Mouse (Mus musculus): ENCODE measurements at regions not wholly inside any gene's neighbourhood (a gene's known extent, or its start where the extent isn't known, plus 50 kb on each side); places are given as distances from the start of the nearest gene placed in this dataset.

DNA sequence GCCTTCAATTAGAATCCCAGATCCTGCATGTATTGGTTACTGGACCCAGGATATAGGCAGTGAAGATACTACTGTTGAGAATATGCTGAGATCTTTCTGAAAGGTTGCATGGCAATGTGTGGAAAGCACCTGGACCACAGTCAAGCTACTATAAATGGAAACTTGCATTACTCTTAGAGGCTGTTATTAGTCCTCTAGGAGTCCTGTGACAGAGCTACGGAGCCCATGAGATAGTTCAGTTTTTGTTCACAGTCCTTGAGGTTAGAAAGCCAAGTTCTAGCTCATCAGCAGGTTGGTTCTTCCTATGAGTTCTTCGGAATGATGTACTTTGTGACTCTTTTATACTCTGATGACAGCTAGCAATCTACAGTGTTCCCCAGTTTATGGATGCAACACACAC is 84.0 kb downstream of the Gpr65 start:
- TF ChIP-seq CTCF (IDR thresholded peaks at IDR 0.05; ENCODE audit: low read depth), result no peak
- Histone ChIP-seq H3K36me3 (ENCODE audit: insufficient read depth) (no peaks in the 10 kb centered on the region), H3K9me3 (ENCODE audit: low read depth, low read length) (no peaks in the 10 kb centered on the region), H3K27ac (ENCODE audit: low read depth) (no peak overlapping the region), H3K4me1 (ENCODE audit: insufficient read depth) (no peaks in the 10 kb centered on the region), H3K4me3 (ENCODE audit: low read depth, low read length) (no peak overlapping the region), H3K9ac (no peak overlapping the region), H3K27me3 (ENCODE audit: insufficient read depth, low read length) (no peaks in the 10 kb centered on the region), H3K4me2 (no peak overlapping the region)
- 93% methylated on average over 2 of the region's 2 CpGs for WGBS
- DNase-seq, result no peak
- no peak for ATAC-seq (ENCODE audit: insufficient read depth)

DNA sequence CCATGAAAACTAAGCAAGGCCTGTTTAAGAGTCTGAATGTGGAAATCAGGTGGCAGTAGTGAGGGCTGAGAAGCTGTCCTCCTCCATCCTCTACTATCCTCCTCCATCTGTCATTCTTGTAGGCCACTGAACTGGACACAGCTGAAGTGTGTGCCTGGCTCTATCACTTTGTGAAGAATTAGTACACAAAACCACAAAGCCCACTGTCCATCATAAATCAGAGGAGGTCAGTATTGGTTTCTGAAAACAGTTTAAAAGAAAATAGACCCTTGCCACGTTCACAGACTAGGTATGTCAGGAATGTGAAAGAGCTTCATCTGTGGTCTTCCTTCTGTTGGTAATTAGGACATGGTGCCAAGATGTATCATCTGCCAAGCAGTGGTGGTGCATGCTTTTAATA is 86.1 kb downstream of the Gpr65 start:
- H3K4me3 ChIP-seq (ENCODE audit: low read depth, low read length), result no peak overlapping the region
- H3K27ac ChIP-seq (ENCODE audit: low read depth), result no peak overlapping the region
- no peaks in the 10 kb centered on the region for H3K27me3 ChIP-seq (ENCODE audit: insufficient read depth, low read length)
- WGBS, result 59% methylated on average over 1 of the region's 1 CpGs
- no peak overlapping the region for H3K4me2 ChIP-seq
- ATAC-seq (ENCODE audit: insufficient read depth) (no peak), DNase-seq (no peak)
- H3K4me1 ChIP-seq (ENCODE audit: insufficient read depth), result no peaks in the 10 kb centered on the region
- H3K9me3 ChIP-seq (ENCODE audit: low read depth, low read length), result no peaks in the 10 kb centered on the region
- no peak overlapping the region for H3K9ac ChIP-seq
- TF ChIP-seq CTCF (IDR thresholded peaks at IDR 0.05; ENCODE audit: low read depth), result no peak
- H3K36me3 ChIP-seq (ENCODE audit: insufficient read depth), result no peaks in the 10 kb centered on the region

DNA sequence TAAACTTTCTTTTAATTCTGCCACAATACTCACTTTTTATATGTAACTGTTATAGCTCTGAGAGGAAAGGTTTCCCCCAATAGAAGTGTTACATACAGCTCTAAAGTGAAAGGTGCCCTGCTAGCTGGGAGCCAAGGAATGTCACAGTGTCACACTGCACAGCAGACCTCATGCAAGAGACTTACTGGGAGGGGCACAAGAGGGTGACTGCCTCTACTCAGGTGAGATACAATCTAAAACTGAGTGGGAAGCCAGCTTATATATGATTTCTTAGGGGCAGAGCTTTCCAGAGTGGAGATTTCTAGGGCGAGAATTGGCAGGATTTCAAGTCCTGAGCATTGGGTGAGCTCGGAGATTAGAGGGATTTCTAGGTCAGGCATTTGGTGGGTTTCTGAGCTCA is 99.1 kb downstream of the Gpr65 start:
- no peak overlapping the region for H3K4me3 ChIP-seq (ENCODE audit: low read depth, low read length)
- no peak overlapping the region for H3K9ac ChIP-seq
- WGBS, result 59% methylated on average over 2 of the region's 2 CpGs
- H3K27me3 ChIP-seq (ENCODE audit: insufficient read depth, low read length), result no peaks in the 10 kb centered on the region
- H3K9me3 ChIP-seq (ENCODE audit: low read depth, low read length), result no peaks in the 10 kb centered on the region
- ATAC-seq (ENCODE audit: insufficient read depth) (no peak), DNase-seq (no peak)
- no peak overlapping the region for H3K4me2 ChIP-seq
- H3K27ac ChIP-seq (ENCODE audit: low read depth), result no peak overlapping the region
- no peaks in the 10 kb centered on the region for H3K4me1 ChIP-seq (ENCODE audit: insufficient read depth)
- H3K36me3 ChIP-seq (ENCODE audit: insufficient read depth), result no peaks in the 10 kb centered on the region
- no peak for TF ChIP-seq CTCF (IDR thresholded peaks at IDR 0.05; ENCODE audit: low read depth)

DNA sequence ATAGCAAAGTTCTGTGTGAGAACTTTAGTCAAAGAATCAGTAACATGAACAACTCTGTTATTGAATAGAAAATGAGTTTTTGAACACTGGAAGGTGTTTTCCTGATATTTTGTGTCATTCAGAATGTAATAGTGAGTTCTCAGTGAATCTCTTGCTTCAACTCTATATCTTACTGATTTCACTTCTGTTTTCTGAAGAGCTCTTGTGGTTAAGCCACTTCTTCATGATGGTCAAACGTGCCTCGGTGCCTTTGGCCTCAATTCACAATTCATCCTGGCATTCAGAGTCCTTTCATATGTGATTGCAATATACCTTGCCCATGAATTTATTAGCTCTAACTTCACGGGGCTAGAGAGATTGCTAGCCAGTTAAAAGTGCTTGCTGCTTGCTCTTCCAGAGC is 102.3 kb downstream of the Gpr65 start:
- no peak overlapping the region for H3K9ac ChIP-seq
- H3K27ac ChIP-seq (ENCODE audit: low read depth), result no peak overlapping the region
- H3K9me3 ChIP-seq (ENCODE audit: low read depth, low read length), result no peaks in the 10 kb centered on the region
- no peak for DNase-seq
- no peaks in the 10 kb centered on the region for H3K4me1 ChIP-seq (ENCODE audit: insufficient read depth)
- H3K36me3 ChIP-seq (ENCODE audit: insufficient read depth), result no peaks in the 10 kb centered on the region
- H3K27me3 ChIP-seq (ENCODE audit: insufficient read depth, low read length), result no peaks in the 10 kb centered on the region
- no peak for ATAC-seq (ENCODE audit: insufficient read depth)
- TF ChIP-seq CTCF (IDR thresholded peaks at IDR 0.05; ENCODE audit: low read depth), result no peak
- H3K4me2 ChIP-seq, result no peak overlapping the region
- 67% methylated on average over 3 of the region's 3 CpGs for WGBS
- no peak overlapping the region for H3K4me3 ChIP-seq (ENCODE audit: low read depth, low read length)

DNA sequence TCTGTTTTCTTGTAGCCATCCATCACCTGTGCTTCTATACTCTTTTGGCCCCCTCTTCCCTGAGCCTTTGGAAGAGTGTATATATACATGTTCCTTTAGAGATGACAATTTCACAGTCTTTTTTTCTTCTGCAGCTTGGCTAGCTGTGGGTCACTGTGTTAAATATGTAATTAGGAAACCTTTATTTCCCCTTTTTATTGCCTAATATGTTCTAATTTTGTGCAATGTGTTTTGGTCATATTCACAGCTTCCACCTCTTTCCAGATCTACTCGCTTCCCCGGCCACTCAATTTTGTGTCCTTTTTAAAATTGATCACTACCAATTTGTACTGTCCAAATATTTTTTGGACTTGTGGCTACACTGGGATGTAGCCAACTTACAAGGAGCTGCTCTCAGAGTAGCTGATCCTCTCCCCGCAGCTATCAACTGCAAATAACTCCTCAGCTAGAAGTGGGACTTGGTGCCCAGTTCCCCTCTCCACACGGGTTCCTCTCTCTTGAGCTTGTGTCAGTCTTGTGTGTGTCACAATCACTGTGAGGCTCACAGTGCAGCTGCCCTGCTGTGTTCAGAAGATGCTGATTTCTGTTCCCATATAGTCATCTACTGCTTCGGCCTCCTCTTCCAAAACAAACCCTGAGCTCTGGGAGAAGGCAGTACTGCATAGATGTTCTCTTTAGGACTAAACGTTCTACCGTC is 106.9 kb downstream of the Gpr65 start:
- Histone ChIP-seq H3K9ac (no peak overlapping the region), H3K27ac (ENCODE audit: low read depth) (no peak overlapping the region), H3K4me3 (ENCODE audit: low read depth, low read length) (no peak overlapping the region), H3K4me2 (no peak overlapping the region), H3K9me3 (ENCODE audit: low read depth, low read length) (no peaks in the 10 kb centered on the region), H3K27me3 (ENCODE audit: insufficient read depth, low read length) (no peaks in the 10 kb centered on the region), H3K4me1 (ENCODE audit: insufficient read depth) (no peaks in the 10 kb centered on the region), H3K36me3 (ENCODE audit: insufficient read depth) (no peaks in the 10 kb centered on the region)
- DNase-seq (no peak), ATAC-seq (ENCODE audit: insufficient read depth) (no peak)
- WGBS, result 83% methylated on average over 7 of the region's 7 CpGs
- no peak for TF ChIP-seq CTCF (IDR thresholded peaks at IDR 0.05; ENCODE audit: low read depth)
